Mouse (Mus musculus): ENCODE data around the gene Exoc6.

DNA sequence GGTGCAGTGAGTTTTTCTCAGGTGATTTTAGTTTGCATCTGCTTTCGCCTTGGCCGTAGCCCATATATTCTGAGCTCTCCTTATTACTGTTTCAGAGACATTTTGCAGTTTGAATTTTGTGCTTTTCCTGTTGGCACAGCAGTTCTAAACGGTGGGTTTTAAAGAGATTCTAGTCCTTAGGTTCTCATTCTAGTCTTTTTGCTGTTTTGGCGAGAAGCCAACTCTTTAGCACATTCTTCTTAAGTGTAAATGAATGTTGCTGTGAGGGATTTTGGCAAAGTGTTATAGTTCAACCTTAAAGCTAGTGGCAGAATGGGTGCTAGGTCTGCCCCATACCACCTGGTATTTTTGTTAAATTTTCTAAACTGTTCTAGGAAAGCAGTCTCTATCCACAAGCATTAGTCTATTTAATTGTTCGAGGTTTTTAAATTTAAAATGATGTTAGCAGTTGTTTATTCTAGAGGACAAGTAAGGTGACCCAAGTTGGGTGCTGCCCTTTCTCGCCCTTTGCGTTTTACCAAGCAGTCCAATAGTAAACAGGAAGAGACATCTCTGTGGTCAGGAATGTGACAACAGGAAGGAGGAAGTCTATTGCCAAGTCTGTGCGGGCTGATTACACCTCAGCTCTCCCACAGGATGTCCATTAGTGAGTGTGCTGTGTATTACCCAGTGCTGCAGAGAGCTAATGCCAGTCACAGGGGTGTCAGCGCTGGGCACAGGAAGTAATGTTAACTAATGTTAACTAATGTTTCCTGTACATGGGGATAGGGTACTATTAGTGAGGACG is 11.1 kb downstream of the Exoc6 start:
- no peak for TF ChIP-seq CTCF (IDR thresholded peaks at IDR 0.05; ENCODE audit: low read depth, low read length)
- TF ChIP-seq EP300 (IDR thresholded peaks at IDR 0.05; ENCODE audit: insufficient read depth, low read depth, low read length): no peak
